Mouse (Mus musculus): ENCODE measurements around the gene Sptbn1.

GRCm38 (mm10) chr11:30160625-30161172 is 107.3 kb downstream of the Sptbn1 start:
- TF ChIP-seq POLR2A (IDR thresholded peaks at IDR 0.05; ENCODE audit: low read depth, low read length), result no peak
- TF ChIP-seq CTCF (IDR thresholded peaks at IDR 0.05; ENCODE audit: extremely low read depth, insufficient read length, insufficient replicate concordance, low read depth, low read length), result no peak

Measured in small intestine, adult 2 months (tissue).